Mouse (Mus musculus): Measurements from ENCODE around the gene Clec4n.
"Not testable (repeated sequence)": the region's sequence is repeated elsewhere in the genome, so short reads cannot be mapped to it uniquely, and the experiment has no call there.

The Clec4n gene

DNA sequence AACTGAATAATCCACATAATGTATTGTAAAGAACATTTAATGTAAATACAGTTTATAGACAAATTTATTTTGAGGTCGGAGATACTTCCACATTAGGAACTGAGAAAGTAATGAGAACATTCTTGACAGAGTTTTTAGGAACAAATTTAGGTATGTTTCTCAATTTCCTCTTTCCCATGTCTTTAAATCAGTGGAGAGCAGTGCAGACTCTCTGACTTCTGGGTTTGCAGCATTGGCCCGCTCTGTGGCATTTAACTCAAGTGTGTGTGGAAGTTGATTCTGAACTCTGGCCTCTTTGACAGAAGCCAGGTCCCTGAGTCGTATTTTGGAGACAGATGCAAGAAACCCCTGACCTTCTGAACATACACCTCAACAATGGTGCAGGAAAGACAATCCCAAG lies at the start of gene Clec4n:
Gene Clec4n, plus strand, starts transcription at position 200 of the 400 bp plus-strand sequence.
- no peak for DNase-seq (ENCODE audit: low read depth, low spot score)

DNA sequence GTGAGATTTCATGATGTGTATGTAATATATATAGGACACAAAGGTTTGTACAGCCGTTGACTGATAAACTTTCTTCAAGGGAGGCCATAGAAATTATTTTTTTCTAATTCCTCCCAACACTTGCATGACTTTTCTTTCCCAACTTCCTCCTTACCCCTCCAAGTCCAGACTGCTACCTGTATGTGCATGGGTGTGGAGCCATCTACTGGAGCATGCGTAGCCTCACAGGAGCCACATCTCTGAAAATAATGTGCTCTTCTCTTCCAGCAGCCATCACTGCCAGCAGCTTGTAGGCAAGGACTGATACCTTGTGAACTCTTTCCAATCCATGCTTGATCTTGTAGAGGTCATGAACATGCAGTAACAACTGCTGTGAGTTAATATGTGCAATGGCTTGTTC lies 44.8 kb upstream of the Clec4n start:
- not testable (repeated sequence) for DNase-seq (ENCODE audit: low read depth, low spot score)

DNA sequence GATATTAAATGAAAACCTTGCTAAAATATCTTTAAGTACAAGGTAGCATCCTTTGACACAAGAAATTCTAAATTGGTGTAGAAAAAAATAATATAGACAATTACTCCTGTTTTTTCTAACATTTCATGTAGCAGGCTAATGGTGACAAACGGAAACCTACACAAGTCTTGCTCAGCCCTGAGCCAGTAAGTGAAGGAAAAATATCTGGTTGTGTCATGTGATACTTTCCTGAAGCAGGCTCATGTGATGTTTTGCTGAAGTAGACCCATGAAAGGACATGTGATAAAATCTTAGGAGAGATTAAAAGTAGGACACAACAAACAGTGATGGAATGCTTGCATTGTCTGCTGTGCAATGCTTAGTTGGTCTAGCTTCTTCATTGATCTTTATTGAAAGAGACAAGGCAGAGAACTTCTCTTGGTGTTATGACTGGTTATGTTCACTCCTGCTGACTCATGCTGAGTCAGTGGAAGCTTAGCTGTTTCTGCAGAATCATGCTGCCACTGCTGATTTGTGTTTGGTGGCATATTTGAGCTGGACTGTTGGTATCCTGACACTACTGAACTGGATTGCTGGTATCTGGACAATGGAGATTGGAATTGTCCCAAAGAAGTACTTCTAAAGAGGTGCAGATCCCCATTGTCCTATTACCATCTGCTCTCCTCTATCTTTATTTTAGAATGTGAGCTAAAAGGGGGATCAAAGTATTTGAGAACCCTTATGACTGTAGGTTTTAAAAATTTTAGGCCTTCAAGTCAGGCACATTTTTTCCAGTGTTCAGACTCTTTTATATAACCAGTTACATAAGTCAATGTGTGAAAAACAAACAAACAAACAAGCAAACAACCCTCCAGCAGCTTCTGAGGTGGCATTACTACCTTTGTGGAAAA lies 22.2 kb upstream of the Clec4n start:
- DNase-seq (ENCODE audit: low read depth, low spot score), result no peak

DNA sequence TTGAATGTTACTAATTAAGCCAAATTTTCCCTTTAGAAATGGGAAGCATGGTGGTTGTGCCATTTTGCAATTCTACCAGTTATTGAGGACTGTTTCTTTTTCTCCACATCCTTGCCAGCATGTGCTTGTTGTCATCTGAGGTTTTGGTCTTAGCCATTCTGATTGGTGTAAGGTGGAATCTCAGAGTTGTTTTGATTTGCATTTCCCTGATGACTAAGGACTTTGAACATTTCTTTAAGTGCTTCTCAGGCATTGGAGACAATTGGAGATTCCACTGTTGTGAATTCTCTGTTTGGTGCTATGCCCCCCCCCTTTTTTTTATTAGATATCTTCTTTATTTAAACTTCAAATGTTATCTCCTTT lies 21.6 kb upstream of the Clec4n start:
- DNase-seq (ENCODE audit: low read depth, low spot score), result not testable (repeated sequence)

DNA sequence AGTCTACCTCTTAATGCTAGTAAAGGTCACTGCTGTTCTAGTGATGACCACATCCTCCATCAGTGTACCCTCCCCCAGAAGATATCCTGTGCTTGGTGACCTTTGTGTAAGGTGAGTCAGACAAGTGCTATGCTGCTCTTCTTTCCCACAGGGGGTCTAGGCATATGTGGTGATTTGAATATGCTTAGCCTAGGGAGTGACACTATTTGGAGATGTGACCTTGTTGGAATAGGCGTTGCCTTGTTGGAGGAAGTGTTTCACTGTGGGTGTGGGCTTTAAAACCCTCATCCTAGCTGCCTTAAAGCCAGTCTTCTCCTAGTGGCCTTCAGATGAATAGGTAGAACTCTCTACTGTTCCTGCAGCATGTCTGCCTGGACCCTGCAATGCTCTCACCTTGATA lies 17.9 kb upstream of the Clec4n start:
- DNase-seq (ENCODE audit: low read depth, low spot score), result no peak

DNA sequence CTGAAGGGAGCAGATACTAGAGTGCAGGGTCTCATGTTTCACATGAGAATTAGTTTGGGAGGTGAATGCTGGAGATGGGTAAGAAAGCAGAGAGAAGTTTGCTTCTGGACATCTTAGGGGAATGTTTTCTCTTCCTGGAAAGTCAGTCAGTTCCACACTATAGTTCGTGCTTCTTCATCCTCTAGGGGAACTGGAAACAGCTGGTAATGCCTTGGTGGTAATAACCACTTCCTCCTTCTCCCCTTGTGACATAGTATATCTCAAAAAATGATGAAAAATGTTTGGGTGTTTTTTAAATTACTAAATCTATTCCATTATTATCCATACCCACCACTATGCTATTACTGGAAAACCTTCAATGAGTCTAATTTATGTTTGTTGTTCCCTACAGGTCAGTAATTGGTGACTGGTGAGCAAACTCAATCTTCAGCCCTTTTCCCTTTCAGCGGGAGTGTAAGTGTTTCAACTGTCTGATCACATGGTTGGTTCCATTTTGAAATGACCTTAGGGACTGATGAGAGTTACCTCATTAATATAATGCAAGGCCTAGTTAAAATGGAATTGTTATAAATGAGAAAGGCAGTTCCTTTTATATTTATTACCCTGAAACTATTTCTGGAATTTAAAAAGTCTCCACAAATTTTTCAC lies 2.0 kb upstream of the Clec4n start:
- DNase-seq (ENCODE audit: low read depth, low spot score), result no peak

DNA sequence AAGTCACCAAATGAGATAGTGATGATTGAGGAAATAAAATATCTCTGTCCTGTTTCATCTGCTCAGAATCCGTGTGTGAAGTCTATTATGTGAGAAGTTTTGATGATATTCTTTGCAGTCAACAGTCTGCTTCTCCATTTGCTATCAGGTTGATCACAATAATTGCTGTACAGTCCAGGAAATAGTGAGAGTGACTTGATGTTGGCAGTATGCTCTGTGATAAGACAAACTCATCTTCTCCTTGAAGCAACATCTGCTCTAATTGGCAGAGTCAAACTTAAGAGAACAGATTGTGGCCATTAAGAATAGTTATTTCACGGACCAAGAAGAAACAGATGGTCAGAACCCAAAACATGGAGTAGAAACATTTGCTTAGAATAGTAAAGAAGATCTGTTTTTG lies 1.5 kb downstream of the Clec4n start:
- DNase-seq (ENCODE audit: low read depth, low spot score), result no peak

DNA sequence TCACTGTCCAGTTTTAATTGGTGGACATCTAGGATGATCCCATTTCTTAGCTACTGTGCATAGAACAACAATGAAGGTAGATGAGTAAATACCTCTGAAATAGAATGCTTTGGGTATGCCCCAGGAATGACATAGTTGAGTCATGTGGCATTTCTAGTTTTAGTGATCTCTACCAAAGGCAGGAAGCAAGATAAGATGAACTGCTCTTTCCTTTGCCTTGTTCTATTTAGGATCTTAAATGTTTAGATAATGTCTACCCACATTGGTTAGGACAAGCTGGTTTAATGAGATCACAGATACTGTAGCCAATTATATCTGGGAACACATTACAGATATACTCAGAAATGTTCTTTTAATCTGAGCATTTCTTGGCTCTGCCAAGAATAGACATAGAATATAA lies 7.9 kb downstream of the Clec4n start:
- DNase-seq (ENCODE audit: low read depth, low spot score), result no peak

DNA sequence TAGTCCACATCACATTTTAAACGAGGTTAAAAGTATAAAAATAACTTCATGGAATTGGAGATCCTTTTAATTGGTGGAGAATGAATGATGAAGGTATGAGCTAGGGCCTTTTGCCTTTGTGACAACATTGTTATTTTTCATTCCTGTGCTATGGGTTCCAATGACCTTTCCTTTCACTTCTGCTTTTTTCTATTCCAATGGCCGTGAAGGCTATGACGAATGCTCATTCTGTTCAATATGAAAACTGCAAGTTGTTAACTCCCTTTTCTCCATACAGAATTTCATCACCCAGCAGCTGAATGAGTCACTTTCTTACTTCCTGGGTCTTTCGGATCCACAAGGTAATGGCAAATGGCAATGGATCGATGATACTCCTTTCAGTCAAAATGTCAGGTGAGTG lies 14.6 kb downstream of the Clec4n start:
- no peak for DNase-seq (ENCODE audit: low read depth, low spot score)

DNA sequence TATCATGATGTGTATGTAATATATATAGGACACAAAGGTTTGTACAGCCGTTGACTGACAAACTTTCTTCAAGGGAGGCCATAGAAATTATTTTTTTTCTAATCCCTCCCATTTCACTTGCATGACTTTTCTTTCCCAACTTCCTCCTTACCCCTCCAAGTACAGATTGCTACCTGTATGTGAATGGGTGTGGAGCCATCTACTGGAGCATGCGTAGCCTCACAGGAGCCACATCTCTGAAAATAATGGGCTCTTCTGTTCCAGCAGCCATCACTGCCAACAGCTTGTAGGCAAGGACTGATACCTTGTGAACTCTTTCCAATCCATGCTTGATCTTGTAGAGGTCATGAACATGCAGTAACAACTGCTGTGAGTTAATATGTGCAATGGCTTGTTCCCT lies 19.2 kb downstream of the Clec4n start:
- DNase-seq (ENCODE audit: low read depth, low spot score), result not testable (repeated sequence)

DNA sequence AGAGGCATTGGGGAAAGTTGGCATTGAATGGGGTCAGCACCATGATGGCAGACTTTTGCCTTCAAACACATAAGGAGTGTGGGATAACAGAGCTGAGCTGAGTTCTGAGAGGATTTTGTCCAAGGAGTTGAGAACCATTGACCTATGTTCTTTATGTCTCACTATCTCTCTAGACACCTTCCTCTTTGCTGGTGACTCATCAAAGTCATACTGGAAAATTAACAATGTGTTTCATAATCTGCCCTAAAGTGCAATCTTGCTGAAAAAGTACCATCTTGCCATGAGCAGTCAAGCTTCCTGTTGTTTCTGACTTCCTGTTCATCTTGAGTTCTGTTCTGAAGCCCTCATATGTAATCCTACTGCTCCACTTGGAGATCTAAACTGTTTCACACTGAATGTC lies 23.1 kb downstream of the Clec4n start:
- no peak for DNase-seq (ENCODE audit: low read depth, low spot score)

DNA sequence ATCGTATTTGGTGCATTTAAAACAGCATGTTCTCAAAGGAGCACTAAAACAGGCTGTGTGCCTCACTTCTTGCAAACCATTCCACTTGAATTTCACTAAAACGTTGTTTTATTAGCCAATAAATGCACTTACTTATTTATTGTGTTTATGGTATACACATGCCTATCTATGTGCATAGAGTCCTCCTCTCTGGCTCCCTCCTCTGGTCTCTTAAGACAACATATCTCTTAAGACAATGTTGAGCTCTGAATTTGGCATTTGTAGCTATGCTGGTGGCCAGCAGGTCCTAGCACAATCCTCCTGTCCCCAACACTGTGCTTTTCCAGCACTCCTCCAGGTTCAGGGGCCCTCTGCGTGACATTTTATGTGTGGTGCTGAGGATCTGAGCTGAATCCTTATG lies 29.3 kb downstream of the Clec4n start:
- DNase-seq (ENCODE audit: low read depth, low spot score), result no peak

DNA sequence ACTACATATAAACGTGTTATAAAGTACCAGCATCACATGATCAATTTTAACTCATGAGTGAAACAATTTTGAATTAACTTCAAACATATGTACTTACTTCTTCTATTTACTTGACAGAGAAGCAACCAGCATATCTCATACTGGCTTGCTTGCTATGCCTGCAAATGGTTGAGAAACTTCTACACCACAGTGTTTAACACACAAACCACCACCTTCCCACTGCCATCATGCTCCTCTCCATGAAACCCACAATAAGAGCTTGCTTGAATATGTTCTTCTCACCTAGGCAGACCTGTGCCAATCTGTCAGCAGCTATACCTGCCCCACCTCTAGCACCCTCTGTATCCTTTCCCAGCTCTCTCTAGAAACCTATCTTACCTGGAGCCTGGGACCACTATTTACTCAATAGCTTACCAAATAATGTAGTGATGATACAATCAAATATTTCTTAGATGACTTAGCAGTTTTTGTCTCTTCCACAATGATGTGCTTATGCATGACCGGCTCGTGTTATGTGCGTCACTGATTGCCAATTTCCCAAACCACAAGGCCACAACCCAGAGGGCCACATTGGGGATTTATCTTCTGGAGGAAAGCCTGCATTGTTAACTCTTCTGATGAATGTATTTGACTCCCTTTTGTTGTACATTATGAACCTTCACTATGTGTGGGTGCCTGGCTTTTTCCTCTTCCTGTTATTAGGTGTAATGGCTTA lies 30.4 kb downstream of the Clec4n start:
- DNase-seq (ENCODE audit: low read depth, low spot score), result no peak

DNA sequence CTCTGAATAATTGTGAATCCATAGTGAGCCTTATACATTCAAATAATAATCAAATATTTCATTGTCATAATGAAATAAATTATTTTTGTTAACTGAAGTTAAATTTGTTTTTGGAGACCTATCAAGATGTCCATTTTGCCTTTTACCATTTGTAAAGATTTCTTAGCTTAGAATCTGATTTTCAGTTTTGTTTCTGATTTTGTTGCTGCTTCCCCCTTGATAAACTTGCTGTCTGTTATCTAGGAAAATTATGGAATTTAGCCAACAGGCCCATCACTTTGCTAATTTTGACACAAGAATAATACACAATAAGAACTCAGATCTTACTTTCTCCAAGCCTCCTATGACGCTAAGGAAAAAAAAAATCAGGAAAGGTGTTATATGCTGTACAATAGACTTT lies 31.2 kb downstream of the Clec4n start:
- no peak for DNase-seq (ENCODE audit: low read depth, low spot score)

DNA sequence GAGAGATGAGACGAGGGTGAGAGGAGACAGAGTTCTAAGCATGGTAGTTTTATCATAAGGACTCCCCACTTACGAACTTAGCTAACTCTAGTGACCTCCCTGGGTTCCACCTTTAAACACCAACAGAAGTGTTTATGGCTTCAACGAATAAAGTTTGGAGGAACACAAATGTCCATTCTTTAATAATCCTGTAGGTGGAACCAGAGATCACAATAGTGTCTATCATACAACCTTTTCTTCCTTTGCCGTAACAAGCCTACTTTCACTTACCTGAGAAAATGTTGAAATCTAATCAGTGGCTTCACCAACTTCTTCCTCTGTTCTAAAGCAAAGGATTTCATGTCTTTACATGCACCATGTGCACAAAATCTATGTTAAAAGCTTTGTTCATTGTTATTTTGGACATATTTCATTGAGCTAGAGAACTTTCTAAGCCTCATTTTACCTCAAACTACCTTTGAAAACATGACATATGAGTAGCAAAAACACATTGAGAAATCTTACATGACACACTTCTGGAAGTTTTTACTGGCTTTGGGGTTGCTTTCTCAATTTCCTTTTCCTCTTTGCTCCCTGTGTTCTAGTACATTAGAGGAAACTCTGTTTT lies 32.0 kb downstream of the Clec4n start, which contains the start of gene Clec4d:
Gene Clec4d, plus strand, starts transcription at position 557 of the 607 bp plus-strand sequence.
- no peak for DNase-seq (ENCODE audit: low read depth, low spot score)

DNA sequence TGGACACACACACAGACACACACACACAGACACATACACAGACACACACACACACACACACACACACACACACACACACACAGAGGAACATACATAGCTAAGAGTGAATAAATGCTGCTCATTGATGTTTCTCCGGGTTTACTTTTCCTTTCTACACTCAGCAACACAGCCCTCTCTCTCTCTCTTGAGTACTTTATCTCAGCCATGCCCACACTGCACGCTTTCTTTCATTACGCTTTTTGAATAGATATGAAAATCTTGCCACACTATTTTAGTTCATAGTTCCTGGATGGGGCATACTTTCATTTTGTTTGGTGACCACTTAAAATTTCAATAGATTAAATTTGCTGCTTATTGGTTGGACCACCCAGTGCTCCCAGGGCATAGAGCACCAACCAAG lies 34.6 kb downstream of the Clec4n start:
- no peak for DNase-seq (ENCODE audit: low read depth, low spot score)

DNA sequence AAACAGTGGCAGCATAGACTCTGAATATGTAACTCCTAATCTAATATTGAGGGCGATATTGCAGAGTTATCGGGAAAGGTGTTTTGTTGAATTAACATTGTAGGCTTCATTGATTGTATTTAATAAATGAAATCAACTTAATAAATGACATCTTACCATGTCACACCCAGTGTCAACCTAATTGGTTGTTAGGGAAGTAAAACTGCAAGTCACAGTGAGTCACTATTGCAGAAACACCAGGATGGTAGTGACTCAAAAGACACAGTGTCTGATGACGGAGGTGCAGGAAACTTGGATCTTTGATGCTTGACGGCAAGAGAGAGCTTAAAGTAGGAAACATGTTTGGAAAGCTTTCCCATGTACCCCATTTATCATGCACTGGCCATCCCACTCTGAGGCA lies 36.2 kb downstream of the Clec4n start:
- no peak for DNase-seq (ENCODE audit: low read depth, low spot score)

DNA sequence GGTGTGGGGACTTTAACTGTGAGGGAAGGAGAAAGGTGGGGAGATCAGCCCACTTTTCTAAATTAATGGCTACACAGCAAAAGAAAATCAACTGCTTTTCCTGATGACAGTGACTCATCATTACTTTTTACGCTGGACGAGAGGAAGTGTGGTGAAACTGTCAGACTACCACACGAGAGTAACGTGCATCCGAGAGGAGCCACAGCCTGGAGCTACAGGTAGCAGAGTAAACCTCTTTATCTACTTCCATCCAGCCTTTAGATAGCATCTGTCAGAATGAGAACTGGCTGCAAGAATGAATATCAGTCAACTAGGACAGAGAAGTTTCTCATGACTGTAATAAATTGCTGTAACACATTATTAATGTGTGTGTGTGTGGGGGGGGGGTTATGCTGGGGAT lies 37.3 kb downstream of the Clec4n start:
- DNase-seq (ENCODE audit: low read depth, low spot score), result no peak

DNA sequence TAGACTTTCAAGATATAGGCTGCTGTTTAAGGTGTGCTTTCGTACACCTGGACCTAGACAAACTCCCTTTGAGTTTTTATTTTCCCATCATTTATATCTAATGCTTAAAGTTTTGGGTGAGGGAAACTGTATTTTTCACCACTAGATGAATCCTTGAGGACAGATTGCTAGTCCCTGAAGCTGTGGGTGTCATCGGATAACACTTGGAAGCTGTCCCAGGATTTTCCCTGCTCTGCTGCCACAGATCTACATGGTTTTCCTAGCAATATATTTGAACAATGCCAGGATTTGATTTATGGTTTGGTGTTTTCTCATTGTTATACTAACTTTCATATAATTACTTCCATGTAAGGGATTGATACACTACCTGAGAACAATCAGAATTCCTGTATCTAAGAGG lies 49.8 kb downstream of the Clec4n start:
- no peak for DNase-seq (ENCODE audit: low read depth, low spot score)

DNA sequence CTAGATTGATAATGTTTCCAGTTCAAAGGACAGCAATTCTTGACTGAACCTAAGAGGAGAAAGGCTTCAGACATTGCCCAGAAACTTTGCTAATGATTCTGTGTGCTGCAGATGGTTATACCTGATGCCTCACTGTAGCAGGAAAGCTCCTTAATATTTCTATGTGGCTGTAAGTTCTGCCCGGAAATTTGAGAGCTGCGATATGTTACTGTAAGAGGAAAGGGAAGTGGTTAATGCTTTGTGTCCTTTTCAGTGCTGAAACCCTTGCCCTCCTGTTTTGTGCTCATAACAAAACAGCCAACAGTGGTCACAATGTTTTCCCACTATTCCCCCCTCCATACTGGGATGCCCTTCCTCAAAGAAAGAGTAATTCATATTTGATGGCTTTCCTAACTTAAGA lies 56.7 kb downstream of the Clec4n start:
- DNase-seq (ENCODE audit: low read depth, low spot score), result no peak

DNA sequence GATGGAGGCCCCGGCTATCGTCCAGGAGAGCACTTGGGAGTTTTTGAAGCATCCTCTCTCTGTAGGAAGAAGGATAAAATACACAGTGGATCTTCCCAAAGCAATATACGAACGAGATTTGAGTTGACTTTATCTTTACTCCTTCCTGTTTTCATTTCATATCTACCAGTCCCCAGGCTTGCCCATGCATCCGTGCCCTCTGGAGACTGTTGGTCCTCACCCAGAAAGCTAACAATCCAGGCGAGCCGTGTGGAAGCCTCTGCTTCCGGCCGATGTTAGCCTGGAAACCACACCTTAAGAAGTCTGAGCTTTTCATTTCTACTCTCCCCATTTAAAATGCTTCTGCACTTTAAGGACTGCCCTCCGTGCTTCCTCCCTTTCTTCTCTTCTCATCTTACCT lies 59.3 kb downstream of the Clec4n start:
- DNase-seq (ENCODE audit: low read depth, low spot score), result no peak

DNA sequence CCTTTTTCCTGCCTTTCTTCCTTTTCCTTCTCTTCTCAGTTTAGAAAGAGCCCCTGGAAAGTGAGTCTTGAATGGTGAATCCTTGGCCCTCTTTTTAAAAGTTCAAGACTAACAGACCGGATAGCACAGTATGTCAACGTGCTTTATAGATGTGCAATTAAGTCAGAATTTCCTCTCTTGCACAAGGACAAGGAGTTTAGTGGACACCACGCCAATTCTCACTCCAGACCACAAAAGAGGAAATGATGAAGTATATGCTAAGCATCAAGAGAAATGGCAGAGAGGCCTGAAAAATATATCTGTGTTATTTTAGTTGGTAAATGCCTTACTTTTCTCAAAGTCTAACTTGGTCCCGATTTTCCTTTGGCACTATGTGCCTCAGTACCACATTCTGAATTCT lies 60.1 kb downstream of the Clec4n start, which contains the start of gene Clec4e:
Gene Clec4e, minus strand, starts transcription at position 118 of the 400 bp plus-strand sequence.
- DNase-seq (ENCODE audit: low read depth, low spot score), result no peak

Data from A20 (cell line).